Mouse (Mus musculus) cerebellum, postnatal 14 days (tissue): ENCODE measurements at regions not wholly inside any gene's neighbourhood (a gene's known extent, or its start where the extent isn't known, plus 50 kb on each side); places are given as distances from the start of the nearest gene placed in this dataset.

Experiments
- DNase-seq, 2 experiments: peaks; one replicate each; pipeline ENCODE4 v3.0.0; 2021; ENCODE audit warnings: mixed read lengths in 2 of 2

- no peak for DNase-seq
Observed at GRCm38 (mm10) chr3:35321991-35322390, 431.9 kb upstream of the Atp11b start.

GRCm38 (mm10) chr3:35322899-35323298, 431.0 kb upstream of the Atp11b start:
- no peak for DNase-seq

- DNase-seq = peak; percentile 60 to 71
Observed at GRCm38 (mm10) chr3:35323450-35324077, 430.3 kb upstream of the Atp11b start.

- DNase-seq = no peak
Observed at GRCm38 (mm10) chr3:35324186-35324585, 429.7 kb upstream of the Atp11b start.

GRCm38 (mm10) chr3:35332534-35333272, 421.2 kb upstream of the Atp11b start:
- DNase-seq = no peak

- DNase-seq = no peak
Observed at GRCm38 (mm10) chr3:35334017-35334416, 419.9 kb upstream of the Atp11b start.

- no peak for DNase-seq
Observed at GRCm38 (mm10) chr3:35334546-35334945, 419.4 kb upstream of the Atp11b start.

- DNase-seq = no peak
Observed at GRCm38 (mm10) chr3:35335837-35336236, 418.1 kb upstream of the Atp11b start.

- DNase-seq = no peak
Observed at GRCm38 (mm10) chr3:35340525-35340924, 413.4 kb upstream of the Atp11b start.

GRCm38 (mm10) chr3:35340935-35341800, 412.7 kb upstream of the Atp11b start:
- DNase-seq = peak; percentile 40 to 55

- DNase-seq = no peak
Observed at GRCm38 (mm10) chr3:35341840-35342239, 412.1 kb upstream of the Atp11b start.

GRCm38 (mm10) chr3:35342584-35342983, 411.3 kb upstream of the Atp11b start:
- no peak for DNase-seq

- no peak for DNase-seq
Observed at GRCm38 (mm10) chr3:35343936-35344335, 410.0 kb upstream of the Atp11b start.

GRCm38 (mm10) chr3:35349114-35349513, 404.8 kb upstream of the Atp11b start:
- DNase-seq = peak; percentile 70 to 77

GRCm38 (mm10) chr3:35353442-35353841, 400.5 kb upstream of the Atp11b start:
- DNase-seq = no peak

GRCm38 (mm10) chr3:35353920-35354319, 400.0 kb upstream of the Atp11b start:
- no peak for DNase-seq

- DNase-seq = peak in 1 of 2 experiments; percentile 26
Observed at GRCm38 (mm10) chr3:35354356-35354755, 399.6 kb upstream of the Atp11b start.

GRCm38 (mm10) chr3:35357111-35357510, 396.8 kb upstream of the Atp11b start:
- no peak for DNase-seq

- no peak for DNase-seq
Observed at GRCm38 (mm10) chr3:35358541-35358940, 395.4 kb upstream of the Atp11b start.

GRCm38 (mm10) chr3:35359288-35359687, 394.6 kb upstream of the Atp11b start:
- DNase-seq = no peak

GRCm38 (mm10) chr3:35360515-35360914, 393.4 kb upstream of the Atp11b start:
- no peak for DNase-seq

GRCm38 (mm10) chr3:35361086-35361485, 392.8 kb upstream of the Atp11b start:
- no peak for DNase-seq

GRCm38 (mm10) chr3:35365431-35365830, 388.5 kb upstream of the Atp11b start:
- no peak for DNase-seq
